Mouse (Mus musculus) testis, adult 2 months (tissue): Measurements from ENCODE around the gene Ppp2r2c.

ENCODE experiments used
- CTCF ChIP-seq: fragments of 200-500 bp; IDR thresholded peaks from 2 replicates; pipeline ENCODE4 v1.5.1; 2012; ENCODE audit warnings: low read depth, mild to moderate bottlenecking, inconsistent platforms, low read length, moderate library complexity; ENCODE audit not compliant: control insufficient read depth, insufficient read depth, insufficient replicate concordance
- POLR2A ChIP-seq: fragments of 200-500 bp; IDR thresholded peaks from 2 replicates; pipeline ENCODE4 v1.6.1; 2012; ENCODE audit warnings: low read depth, mild to moderate bottlenecking, inconsistent platforms, low read length, moderate library complexity; ENCODE audit not compliant: control insufficient read depth

DNA sequence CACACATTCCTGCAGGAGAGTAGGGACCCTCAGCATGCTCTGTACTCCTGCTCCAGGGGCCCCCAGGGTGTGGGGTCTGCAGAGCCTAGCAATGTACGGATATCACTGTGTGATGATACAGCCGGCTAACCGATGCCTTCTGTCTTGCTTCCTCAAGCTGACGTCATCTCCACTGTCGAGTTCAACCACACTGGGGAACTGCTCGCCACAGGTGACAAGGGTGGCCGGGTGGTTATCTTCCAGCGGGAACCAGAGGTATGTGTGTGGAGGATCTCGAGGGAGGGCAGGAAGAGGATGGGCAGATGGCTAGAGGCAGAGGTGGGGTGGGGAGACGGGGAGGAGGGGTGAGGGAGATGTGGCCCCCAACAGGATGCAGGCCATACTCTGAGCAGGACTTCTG is 54.5 kb downstream of the Ppp2r2c start:
- no peak for TF ChIP-seq CTCF
- no peak for TF ChIP-seq POLR2A
